ENCODE assay signal across 8 mouse cellular contexts in genomic region chr2:119758844-119759835, GRCm38 (mm10). TPM values are rescaled to one million over a fixed set of nuclear protein-coding genes. Genes with fewer than 3 reads are reported as not detected.
DNase-seq lines count a peak whose midpoint lies in the region; ATAC-seq and TF ChIP-seq lines count a peak whose summit lies in the region.

No protein-coding gene starts in this region.

- no peaks in the 10 kb centered on the region for H3K9me3 ChIP-seq in embryonic facial prominence, embryonic 14.5 days (ENCODE audit: control insufficient read depth, low read length)
- no peaks in the 10 kb centered on the region for H3K9me3 ChIP-seq in intestine, postnatal 0 days (ENCODE audit: control insufficient read depth)

- 11% methylated on average over 44 of the region's 44 CpGs for WGBS in liver, adult 2 months
- WGBS in embryonic facial prominence, embryonic 14.5 days = 5% methylated on average over 39 of the region's 44 CpGs
- WGBS in intestine, postnatal 0 days = 11% methylated on average over 44 of the region's 44 CpGs

- no peak for TF ChIP-seq POLR2A in liver, adult 2 months (IDR thresholded peaks at IDR 0.05; ENCODE audit: extremely low read depth, insufficient read depth, low read length)

- ATAC-seq in embryonic facial prominence, embryonic 14.5 days (ENCODE audit: low read depth) = no peak
- no peak; the same call in 1 of the 2 replicates for ATAC-seq in intestine, postnatal 0 days

- no peak overlapping the region for H3K9ac ChIP-seq in liver, adult 2 months (ENCODE audit: low read depth, low read length)
- H3K9ac ChIP-seq in embryonic facial prominence, embryonic 14.5 days (ENCODE audit: low read depth, low read length) = peak overlapping the region; percentile 61; the same call in 1 of the 2 replicates
- H3K9ac ChIP-seq in intestine, postnatal 0 days (ENCODE audit: low read depth, low read length) = peak overlapping the region; percentile 43; the same call in 1 of the 2 replicates

- no peak for TF ChIP-seq CTCF in liver, adult 2 months (IDR thresholded peaks at IDR 0.05; ENCODE audit: low read depth, low read length)
- TF ChIP-seq CTCF in intestine, postnatal 0 days (IDR thresholded peaks at IDR 0.05; ENCODE audit: low read depth) = no peak

- peak overlapping the region; percentile 61; the same call in 1 of the 2 replicates for H3K4me3 ChIP-seq in liver, adult 2 months (ENCODE audit: insufficient read depth, low read depth, low read length)
- peak overlapping the region; percentile 60 for H3K4me3 ChIP-seq in embryonic facial prominence, embryonic 14.5 days (ENCODE audit: low read depth, low read length)
- H3K4me3 ChIP-seq in intestine, postnatal 0 days (ENCODE audit: low read depth, low read length) = peak overlapping the region; percentile 77

- no peaks in the 10 kb centered on the region for H3K36me3 ChIP-seq in liver, adult 2 months (ENCODE audit: control insufficient read depth, insufficient read depth, low read length)
- H3K36me3 ChIP-seq in embryonic facial prominence, embryonic 14.5 days (ENCODE audit: control insufficient read depth, insufficient read depth, low read length) = peaks cover 8% of the 10 kb centered on the region
- H3K36me3 ChIP-seq in intestine, postnatal 0 days (ENCODE audit: control insufficient read depth, insufficient read depth) = peaks cover 9% of the 10 kb centered on the region

- no peaks in the 10 kb centered on the region for H3K79me2 ChIP-seq in liver, adult 2 months (ENCODE audit: control insufficient read depth, insufficient read depth, low read length)

- H3K4me2 ChIP-seq in embryonic facial prominence, embryonic 14.5 days (ENCODE audit: low read depth, low read length) = peak overlapping the region; percentile 100
- H3K4me2 ChIP-seq in intestine, postnatal 0 days (replicated peaks; ENCODE audit: low read depth) = peak overlapping the region; percentile 100

- peaks cover 7% of the 10 kb centered on the region; the same call in 1 of the 2 replicates for H3K4me1 ChIP-seq in liver, adult 2 months (ENCODE audit: control insufficient read depth, insufficient read depth, low read length)
- no peaks in the 10 kb centered on the region for H3K4me1 ChIP-seq in embryonic facial prominence, embryonic 14.5 days (ENCODE audit: control insufficient read depth, insufficient read depth, low read length)
- peaks cover 3% of the 10 kb centered on the region; the same call in 1 of the 2 replicates for H3K4me1 ChIP-seq in intestine, postnatal 0 days (replicated peaks; ENCODE audit: control insufficient read depth, insufficient read depth, low read length)

- no peak overlapping the region for H3K27ac ChIP-seq in liver, adult 2 months (replicated peaks; ENCODE audit: insufficient read depth, low read depth, low read length)
- no peak overlapping the region for H3K27ac ChIP-seq in embryonic facial prominence, embryonic 14.5 days (replicated peaks; ENCODE audit: low read depth, low read length)
- H3K27ac ChIP-seq in intestine, postnatal 0 days (ENCODE audit: low read depth, low read length) = no peak overlapping the region

- DNase-seq in liver, adult 2 months (ENCODE audit: extremely low read depth, low read depth, low spot score) = no peak
- DNase-seq in liver = no peak
- no peak for DNase-seq in embryonic facial prominence, embryonic 14.5 days (ENCODE audit: low spot score)
- DNase-seq in neural tube, embryonic 10.5 days (ENCODE audit: extremely low spot score, low spot score) = peak; percentile 59
- no peak for DNase-seq in frontal cortex, postnatal 14 days (ENCODE audit: low spot score in 2 of 2)
- no peak for DNase-seq in left cerebral cortex, adult 18-20 months (ENCODE audit: low spot score in 2 of 2)
- no peak for DNase-seq in left cerebral cortex, adult 8-10 months (ENCODE audit: low spot score in 2 of 2)

- H3K27me3 ChIP-seq in liver, adult 2 months (ENCODE audit: control insufficient read depth, insufficient read depth, low read length) = peaks cover 11% of the 10 kb centered on the region
- H3K27me3 ChIP-seq in embryonic facial prominence, embryonic 14.5 days (replicated peaks; ENCODE audit: control insufficient read depth, insufficient read depth, low read length) = peaks cover 66% of the 10 kb centered on the region
- H3K27me3 ChIP-seq in intestine, postnatal 0 days (replicated peaks; ENCODE audit: control insufficient read depth, insufficient read depth, low read length) = peaks cover 25% of the 10 kb centered on the region

RNA-seq across cellular contexts. Expression of gene Ltk, which starts 1.1 kb away (rescaled TPM):
- total RNA-seq in liver, adult 2 months (2014; rRNA removed) = 0.07 TPM in 1 of 2 replicates, not detected in the other
- 0.10 and 0.66 TPM in 2 replicates for polyA plus RNA-seq in liver, adult 2 months (2012; rRNA removed)
- polyA plus RNA-seq in embryonic facial prominence, embryonic 14.5 days (2014; fragmentation: Nextera tagmentation; extraction: Ambion mirVana) = 0.14 and 0.29 TPM in 2 replicates
- polyA plus RNA-seq in intestine, postnatal 0 days (2015; fragmentation: Nextera tagmentation; extraction: Ambion mirVana) = 1.5 and 1.6 TPM in 2 replicates
- total RNA-seq in left cerebral cortex, adult 18-20 months (2021) = 10 to 100 TPM; 21.4 to 22.9 TPM
- 10 to 100 TPM; 19.7 to 23.2 (median 20.4) TPM for total RNA-seq in left cerebral cortex, adult 8-10 months (2022)

RNA-seq across cellular contexts. Expression of gene Itpka, which starts 17.0 kb away (rescaled TPM):
- total RNA-seq in liver, adult 2 months (2014; rRNA removed) = 0.65 and 1.8 TPM in 2 replicates
- 1.7 and 3.6 TPM in 2 replicates for polyA plus RNA-seq in liver, adult 2 months (2012; rRNA removed)
- polyA plus RNA-seq in embryonic facial prominence, embryonic 14.5 days (2014; fragmentation: Nextera tagmentation; extraction: Ambion mirVana) = 0.84 and 1.2 TPM in 2 replicates
- polyA plus RNA-seq in intestine, postnatal 0 days (2015; fragmentation: Nextera tagmentation; extraction: Ambion mirVana) = 5.3 and 6.2 TPM in 2 replicates
- 100 to 1,000 TPM; 179 to 201 TPM for total RNA-seq in left cerebral cortex, adult 18-20 months (2021)
- 100 to 1,000 TPM; 160 to 178 (median 177) TPM for total RNA-seq in left cerebral cortex, adult 8-10 months (2022)

RNA-seq across cellular contexts. Expression of gene Rpap1, which starts 28.2 kb away (rescaled TPM):
- total RNA-seq in liver, adult 2 months (2014; rRNA removed) = 2.4 and 3.3 TPM in 2 replicates
- 6.2 and 10.5 TPM in 2 replicates for polyA plus RNA-seq in liver, adult 2 months (2012; rRNA removed)
- polyA plus RNA-seq in embryonic facial prominence, embryonic 14.5 days (2014; fragmentation: Nextera tagmentation; extraction: Ambion mirVana) = 18.3 and 22.3 TPM in 2 replicates
- 8.2 and 10.7 TPM in 2 replicates for polyA plus RNA-seq in intestine, postnatal 0 days (2015; fragmentation: Nextera tagmentation; extraction: Ambion mirVana)
- total RNA-seq in left cerebral cortex, adult 18-20 months (2021) = 10 to 100 TPM; 17.8 to 20.5 TPM
- total RNA-seq in left cerebral cortex, adult 8-10 months (2022) = 10 to 100 TPM; 18.8 to 21.2 (median 20.4) TPM

RNA-seq across cellular contexts. Expression of gene Tyro3, which starts 38.4 kb away (rescaled TPM):
- total RNA-seq in liver, adult 2 months (2014; rRNA removed) = 0.18 and 0.34 TPM in 2 replicates
- polyA plus RNA-seq in liver, adult 2 months (2012; rRNA removed) = 0.14 and 0.39 TPM in 2 replicates
- polyA plus RNA-seq in embryonic facial prominence, embryonic 14.5 days (2014; fragmentation: Nextera tagmentation; extraction: Ambion mirVana) = 20.2 and 23.6 TPM in 2 replicates
- 4.5 and 5.6 TPM in 2 replicates for polyA plus RNA-seq in intestine, postnatal 0 days (2015; fragmentation: Nextera tagmentation; extraction: Ambion mirVana)
- total RNA-seq in left cerebral cortex, adult 18-20 months (2021) = 100 to 1,000 TPM; 192 to 195 TPM
- total RNA-seq in left cerebral cortex, adult 8-10 months (2022) = 100 to 1,000 TPM; 180 to 223 (median 191) TPM

Comparison
In these comparisons a context has a peak if more than half of its experiments do, and no peak if none do; other contexts are left out.
1. RNA of gene Ltk, which starts 1.1 kb away (total RNA-seq): 21.4 to 22.9 TPM in left cerebral cortex, adult 18-20 months and 19.7 to 23.2 TPM in left cerebral cortex, adult 8-10 months; 0.07 TPM in liver, adult 2 months; every median in the first group is over 10 times any median in the second.
2. RNA of gene Itpka, which starts 17.0 kb away (total RNA-seq): 179 to 201 TPM in left cerebral cortex, adult 18-20 months and 160 to 178 TPM in left cerebral cortex, adult 8-10 months; 0.65 to 1.8 TPM in liver, adult 2 months; every median in the first group is over 10 times any median in the second.
3. Peak in every context shown above with its lines, with median percentiles within 50 percentile points of each other: H3K4me3 ChIP-seq.